Mouse (Mus musculus) kidney, adult 18-20 months (tissue): ENCODE measurements at regions not wholly inside any gene's neighbourhood (a gene's known extent, or its start where the extent isn't known, plus 50 kb on each side); places are given as distances from the start of the nearest gene placed in this dataset.

Source experiments
- DNase-seq: peaks from one replicate; pipeline ENCODE4 v3.0.0; 2021

- no peak for DNase-seq
Measured at GRCm38 (mm10) chr11:45799732-45800386, 52.0 kb upstream of the Clint1 start.
